Mouse (Mus musculus) left cerebral cortex, postnatal 14 days (tissue): ENCODE results near the gene Zdhhc14. TPM values are rescaled to one million over a fixed set of nuclear protein-coding genes. Genes with fewer than 3 reads are reported as not detected.

Source experiments
- DNase-seq, 2 experiments: peaks; one replicate each; pipeline ENCODE4 v3.0.0; 2021 to 2022; ENCODE audit warnings: low spot score in 2 of 2, mixed read lengths in 1 of 2
- intact Hi-C: fragments of 180-260 bp; cut with DNase I; formaldehyde crosslinking; loops from one replicate; pipeline ENCODE4 v1.15.1; 2025
- total RNA-seq, 2 experiments: library from RNA; stranded (reverse); gene quantifications; 2 replicates each; pipeline ENCODE4 v1.2.3; 2021

The Zdhhc14 gene
- total RNA-seq, 2 experiments from 2014 or later = 41.1 to 41.3 TPM

DNA sequence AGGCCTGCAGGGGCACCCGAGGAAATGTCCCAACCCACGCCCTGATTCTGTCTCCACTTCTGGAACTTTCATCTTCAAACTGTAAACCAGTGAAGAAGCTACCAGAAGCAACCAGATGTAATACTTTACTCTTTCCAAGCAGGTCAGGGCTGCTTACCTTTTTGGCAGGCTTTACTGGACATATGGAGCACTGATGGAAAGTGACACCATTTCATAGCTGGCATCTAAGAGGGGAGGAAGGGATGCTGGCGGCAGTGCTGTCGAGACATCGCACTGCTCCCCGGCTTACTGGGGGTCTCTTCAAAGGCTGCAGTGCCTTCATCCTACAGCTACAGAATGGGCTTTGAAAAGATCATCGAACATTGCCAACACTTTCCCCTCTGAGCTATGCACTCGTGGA lies 5.3 kb downstream of the Zdhhc14 start:
- DNase-seq = no peak
- intact Hi-C loops = no loop called here

DNA sequence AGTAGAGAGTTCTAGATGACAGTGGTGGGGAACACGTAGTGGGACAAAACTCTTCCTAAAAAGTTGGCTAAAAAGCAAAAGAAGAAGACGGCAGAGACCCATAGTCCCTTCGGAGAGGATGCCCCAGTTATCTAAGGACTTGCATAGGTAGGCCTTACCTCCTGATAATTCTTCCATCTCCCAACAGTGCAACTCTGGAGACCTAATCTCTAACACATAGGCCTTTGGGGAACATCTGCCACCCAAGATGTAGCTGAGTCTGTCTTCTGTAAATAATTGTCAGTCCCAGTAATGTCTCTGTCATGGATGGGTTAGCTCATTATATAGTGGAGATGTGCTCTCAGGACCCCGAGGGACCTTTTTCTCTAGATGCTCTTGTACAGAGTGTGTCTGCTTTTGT lies 6.6 kb downstream of the Zdhhc14 start:
- intact Hi-C loops = no loop called here
- DNase-seq = no peak

DNA sequence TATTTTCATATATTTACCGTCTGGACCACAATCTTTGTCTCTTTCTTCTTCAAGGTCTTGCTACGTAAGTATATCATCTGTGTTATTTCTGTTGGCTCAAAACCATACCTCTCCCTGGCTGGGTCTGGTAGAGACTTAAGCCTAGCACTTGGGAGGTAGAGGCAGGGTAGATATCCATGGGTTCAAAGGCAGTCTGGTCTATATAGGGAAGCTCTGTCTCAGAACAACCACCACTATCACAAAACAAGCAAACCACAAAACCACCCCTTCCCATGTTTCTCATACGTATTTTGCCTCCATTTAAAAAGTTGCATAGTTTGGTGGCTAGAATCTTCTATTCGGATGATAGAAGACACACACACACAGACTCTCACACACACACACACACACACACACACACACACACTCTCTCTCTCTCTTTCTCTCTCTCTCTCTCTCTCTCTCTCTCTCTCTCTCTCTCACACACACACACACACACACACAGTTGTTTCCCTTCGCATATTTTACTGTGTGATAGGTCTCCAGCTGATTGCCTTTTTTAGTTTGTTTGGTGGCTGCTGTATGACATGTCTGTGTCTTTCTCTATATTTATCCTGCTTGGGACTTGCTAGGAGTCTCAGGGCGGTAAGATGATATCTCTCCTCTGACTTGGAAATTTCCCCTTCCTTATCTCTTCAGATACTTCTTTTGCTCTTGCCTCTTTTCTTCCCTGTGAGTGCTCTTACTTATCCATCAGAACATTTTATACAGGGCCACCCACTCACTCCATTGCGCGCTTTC lies 11.8 kb downstream of the Zdhhc14 start:
- intact Hi-C loops = no loop called here
- DNase-seq = no peak

DNA sequence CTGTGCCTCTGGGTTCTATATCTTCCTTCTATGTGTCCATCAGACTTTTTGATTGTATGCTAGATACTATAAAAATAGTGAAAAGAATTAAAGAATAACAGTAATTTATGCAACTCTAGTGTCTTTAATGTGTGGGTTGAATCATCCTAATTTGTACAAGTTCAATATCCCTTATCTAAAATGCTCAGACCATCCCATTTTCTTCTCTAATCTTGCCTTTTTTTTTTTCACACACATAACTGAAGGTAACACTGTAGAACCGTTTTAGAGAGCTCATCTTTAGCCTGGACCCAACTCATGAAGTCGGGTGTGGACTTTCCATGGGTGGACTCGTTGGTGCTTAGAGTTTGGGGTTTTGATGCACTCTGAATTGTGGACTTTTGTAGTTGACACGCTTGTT lies 12.6 kb downstream of the Zdhhc14 start:
- intact Hi-C loops = no loop called here
- no peak for DNase-seq

- DNase-seq = peak; percentile 70 to 71
- intact Hi-C loops = no loop called here
These were observed 14.2 kb downstream of the Zdhhc14 start for GRCm38 (mm10) chr17:5506553-5506952.

- intact Hi-C loops = no loop called here
- no peak for DNase-seq
These were observed 14.6 kb downstream of the Zdhhc14 start for GRCm38 (mm10) chr17:5506988-5507387.

DNA sequence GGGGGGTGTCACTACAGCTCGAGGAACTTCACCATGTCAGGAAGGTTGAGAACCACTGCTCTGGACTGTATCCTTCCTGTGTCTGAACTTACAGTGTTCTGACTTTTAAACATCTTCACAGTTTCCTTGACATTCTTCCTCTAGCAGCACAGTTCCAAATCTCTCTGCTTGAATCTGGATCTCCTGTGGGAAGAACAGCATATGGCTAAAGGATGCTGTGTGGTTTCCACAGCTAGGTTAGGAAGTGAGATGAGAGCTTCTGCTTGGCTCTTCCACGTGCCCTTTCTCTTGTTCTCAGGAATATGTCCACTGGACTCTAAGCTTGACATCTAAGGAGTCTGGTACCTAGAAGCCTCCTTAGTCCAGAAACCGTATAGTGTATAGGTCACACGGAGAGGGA lies 15.7 kb downstream of the Zdhhc14 start:
- intact Hi-C loops = no loop called here
- DNase-seq = no peak

GRCm38 (mm10) chr17:5510564-5510963 lies 18.2 kb downstream of the Zdhhc14 start:
- DNase-seq = no peak
- intact Hi-C loops = no loop called here

- intact Hi-C loops = no loop called here
- no peak for DNase-seq
These were observed 19.4 kb downstream of the Zdhhc14 start for GRCm38 (mm10) chr17:5511724-5512123.

- intact Hi-C loops = no loop called here
- DNase-seq = no peak
These were observed 27.1 kb downstream of the Zdhhc14 start for GRCm38 (mm10) chr17:5519466-5519865.

- intact Hi-C loops = no loop called here
- peak; percentile 55 to 56 for DNase-seq
These were observed 27.7 kb downstream of the Zdhhc14 start for GRCm38 (mm10) chr17:5519910-5520592.

GRCm38 (mm10) chr17:5521532-5521931 lies 29.2 kb downstream of the Zdhhc14 start:
- no peak for DNase-seq
- intact Hi-C loops = no loop called here

DNA sequence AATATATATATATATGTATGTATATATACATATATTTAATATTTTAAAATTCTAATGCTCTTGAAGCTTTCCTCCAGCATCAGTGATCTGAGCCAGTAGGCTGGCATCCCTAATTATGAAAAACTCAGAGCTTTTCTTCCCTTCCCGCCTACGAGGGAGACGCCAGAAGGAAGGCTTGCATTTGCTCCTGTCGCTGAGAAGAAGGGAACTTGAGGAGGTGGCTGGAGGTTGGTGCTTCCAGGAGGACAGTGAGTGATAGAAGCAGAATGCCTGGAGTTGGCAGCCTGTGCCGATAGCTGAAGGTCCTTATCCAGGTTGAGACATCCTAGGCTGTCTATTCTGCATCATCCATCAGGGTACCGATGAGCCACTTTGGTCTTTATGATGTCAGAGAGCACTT lies 37.2 kb downstream of the Zdhhc14 start:
- DNase-seq = peak; percentile 67
- intact Hi-C loops = no loop called here

DNA sequence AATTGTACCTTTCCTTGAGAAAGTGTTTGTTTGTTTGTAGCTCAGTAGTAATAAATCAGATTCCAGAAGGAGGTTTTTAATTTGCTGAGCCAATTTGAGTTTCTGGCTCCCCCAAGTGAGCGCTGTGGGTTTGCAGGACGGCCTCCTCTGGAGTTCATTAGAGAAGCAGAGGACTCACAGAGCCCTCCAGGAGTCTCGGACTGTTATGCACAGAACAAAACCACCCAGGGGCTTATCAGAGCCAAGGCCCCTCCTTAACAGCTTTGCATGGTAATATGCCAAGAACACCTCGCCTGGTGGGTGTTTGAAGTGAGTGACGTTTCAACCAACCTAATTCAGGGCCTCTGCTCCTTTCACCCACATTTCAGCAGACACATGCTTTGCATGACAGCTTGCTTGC lies 40.5 kb downstream of the Zdhhc14 start:
- DNase-seq = no peak
- intact Hi-C loops = loop anchor here (5.0 to 10.0 kb wide), 2 partner anchors 41 to 88 kb away; partner anchors contain the start of genes Tmem242 and Zdhhc14

DNA sequence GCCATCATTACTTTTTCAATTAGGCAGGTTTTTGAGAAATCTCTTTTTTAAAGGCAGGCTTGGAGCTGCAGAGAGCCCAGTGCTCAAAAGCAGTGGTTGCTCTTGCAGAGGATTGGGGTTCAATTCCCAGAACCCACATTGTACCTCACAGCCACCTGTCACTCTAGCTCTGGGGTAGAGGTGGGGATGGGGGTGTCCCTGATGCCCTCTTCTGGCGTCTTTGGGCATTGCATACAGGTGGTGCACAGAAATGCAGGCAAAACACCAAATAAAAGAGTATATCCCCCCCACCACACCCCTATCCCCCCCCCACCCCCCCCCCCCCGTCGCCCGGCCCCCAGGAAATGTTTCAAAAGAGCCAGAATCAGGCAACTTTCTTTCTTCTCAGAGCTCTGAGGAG lies 43.0 kb downstream of the Zdhhc14 start:
- intact Hi-C loops = loop anchor here (10.0 kb wide), 1 partner anchor 91 kb away; the partner anchor contains the start of gene Tmem242
- DNase-seq = no peak

DNA sequence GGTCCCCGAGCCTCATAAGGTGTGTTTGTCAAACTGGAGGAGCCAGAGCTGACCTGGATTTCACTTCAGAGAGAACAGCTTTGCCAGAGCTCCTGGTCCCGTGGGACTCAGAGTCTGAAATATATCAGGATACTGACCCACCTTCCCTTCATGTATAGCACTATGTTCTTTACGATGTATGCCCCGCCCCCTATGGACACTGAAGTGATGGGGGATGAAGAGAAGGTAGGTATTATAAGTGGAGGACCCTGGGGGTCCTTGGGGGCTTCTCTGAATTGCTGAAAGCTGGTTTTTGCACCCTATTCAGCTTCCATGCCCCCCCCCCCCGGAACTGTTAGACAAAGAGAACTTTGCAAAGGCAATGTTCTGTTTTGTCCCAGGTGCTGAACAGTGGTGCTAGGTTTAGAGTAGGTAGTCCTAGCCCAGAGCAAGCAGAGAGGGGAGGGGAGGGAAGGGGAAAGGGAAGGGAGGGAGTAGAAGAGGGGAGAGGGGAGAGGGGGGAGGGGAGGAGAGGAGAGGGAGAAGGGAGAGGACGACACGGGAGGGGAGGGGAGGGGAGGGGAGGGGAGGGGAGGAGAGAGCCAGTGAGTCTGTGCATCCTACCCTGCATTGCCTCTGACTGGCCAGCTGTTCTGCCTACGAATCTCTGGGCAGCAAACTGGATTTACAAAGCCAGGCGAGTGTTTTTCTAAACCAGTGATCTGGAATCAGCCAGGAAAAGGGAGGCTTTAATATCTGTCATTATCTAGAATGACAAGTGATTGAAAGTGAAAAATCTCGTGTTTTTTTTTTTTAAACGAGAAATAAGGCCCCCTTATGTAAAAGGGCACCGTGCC lies 44.1 kb downstream of the Zdhhc14 start:
- intact Hi-C loops = loop anchor here (10.0 kb wide), 1 partner anchor 92 kb away; the partner anchor contains the start of gene Tmem242
- no peak for DNase-seq

- no peak for DNase-seq
- intact Hi-C loops = loop anchor here (10.0 kb wide), 1 partner anchor 92 kb away; the partner anchor contains the start of gene Tmem242
These were observed 44.8 kb downstream of the Zdhhc14 start for GRCm38 (mm10) chr17:5537095-5537575.

DNA sequence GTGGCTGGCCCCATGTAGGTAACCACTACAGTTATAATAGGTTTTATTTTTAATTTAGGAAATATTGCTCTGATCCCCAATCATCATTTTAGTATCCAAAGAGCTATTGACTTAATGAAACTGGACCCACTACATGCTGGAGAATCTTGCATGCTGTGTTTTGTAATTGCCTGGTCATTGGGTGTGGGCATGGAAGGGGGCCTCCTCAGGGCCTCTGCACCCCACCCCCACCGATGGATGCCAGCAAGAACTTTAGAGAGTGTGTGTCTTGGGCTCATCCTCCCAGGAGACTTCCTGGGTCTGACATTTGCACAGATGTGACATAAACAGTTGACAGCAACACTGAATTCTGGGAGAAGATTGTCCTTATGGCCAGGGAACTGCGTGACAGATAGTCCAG lies 49.8 kb downstream of the Zdhhc14 start:
- DNase-seq = no peak
- intact Hi-C loops = no loop called here

GRCm38 (mm10) chr17:5544065-5544464 lies 51.7 kb downstream of the Zdhhc14 start:
- intact Hi-C loops = no loop called here
- peak in 1 of 2 experiments; percentile 55 for DNase-seq

- DNase-seq = no peak
These were observed 52.7 kb downstream of the Zdhhc14 start for GRCm38 (mm10) chr17:5545065-5545464.

More at GRCm38 (mm10) chr17:5545065-5545464, 52.7 kb downstream of the Zdhhc14 start:
- intact Hi-C loops = no loop called here
